Mouse (Mus musculus) erythroid progenitor cell, adult 5-6 weeks (primary cell): Measurements from ENCODE around the gene Vangl2. TPM values are rescaled to one million over a fixed set of nuclear protein-coding genes. Genes with fewer than 3 reads are reported as not detected.

Experiments
- ATAC-seq: replicated peaks from 2 replicates; pipeline ENCODE4 v1.8.0; 2016; ENCODE audit warnings: moderate number of reproducible peaks, mild to moderate bottlenecking, moderate TSS enrichment, inconsistent platforms; ENCODE audit not compliant: poor library complexity, low FRiP score, severe bottlenecking
- total RNA-seq, 2 experiments: library from RNA; stranded (forward) in 1 of 2; stranded (reverse) in 1 of 2; fragments of 150-400 nt in 1 of 2; fragments of 186-747, 209-891 nt in 1 of 2; gene quantifications; 2 replicates each; pipeline versions ENCODE4 v1.2.3 to v1.2.4; 2015 to 2017; ENCODE audit warnings: low replicate concordance in 2 of 2

Gene Vangl2
- total RNA-seq, 2 experiments from 2014 or later, result 0.83 to 0.84 TPM

GRCm38 (mm10) chr1:172010042-172010824 is 18.0 kb downstream of the Vangl2 start:
- no peak for ATAC-seq

- ATAC-seq, result no peak
These were observed 18.8 kb downstream of the Vangl2 start for GRCm38 (mm10) chr1:172009406-172009805.

GRCm38 (mm10) chr1:172008351-172008750 is 19.9 kb downstream of the Vangl2 start:
- no peak for ATAC-seq

- ATAC-seq, result no peak
These were observed 20.5 kb downstream of the Vangl2 start for GRCm38 (mm10) chr1:172007761-172008160.

GRCm38 (mm10) chr1:172001665-172002064 is 26.6 kb downstream of the Vangl2 start:
- ATAC-seq, result no peak

GRCm38 (mm10) chr1:172000641-172001040 is 27.6 kb downstream of the Vangl2 start:
- ATAC-seq, result no peak

GRCm38 (mm10) chr1:171998820-171999597 is 29.2 kb downstream of the Vangl2 start:
- ATAC-seq, result no peak

GRCm38 (mm10) chr1:171996701-171997100 is 31.5 kb downstream of the Vangl2 start:
- ATAC-seq, result no peak

- no peak for ATAC-seq
These were observed 33.1 kb downstream of the Vangl2 start for GRCm38 (mm10) chr1:171994918-171995715.

GRCm38 (mm10) chr1:171994501-171994900 is 33.7 kb downstream of the Vangl2 start:
- ATAC-seq, result no peak

- no peak for ATAC-seq
These were observed 35.2 kb downstream of the Vangl2 start for GRCm38 (mm10) chr1:171992901-171993530.

- no peak for ATAC-seq
These were observed 36.4 kb downstream of the Vangl2 start for GRCm38 (mm10) chr1:171991883-171992282.

- no peak for ATAC-seq
These were observed 44.1 kb downstream of the Vangl2 start for GRCm38 (mm10) chr1:171984121-171984520.

GRCm38 (mm10) chr1:171983372-171984001 is 44.8 kb downstream of the Vangl2 start:
- no peak for ATAC-seq

- no peak for ATAC-seq
These were observed 45.5 kb downstream of the Vangl2 start for GRCm38 (mm10) chr1:171982740-171983139.

GRCm38 (mm10) chr1:171982170-171982569 is 46.1 kb downstream of the Vangl2 start:
- no peak for ATAC-seq

GRCm38 (mm10) chr1:171979969-171980730 is 48.1 kb downstream of the Vangl2 start:
- no peak for ATAC-seq

GRCm38 (mm10) chr1:171977891-171978290 is 50.4 kb downstream of the Vangl2 start:
- no peak for ATAC-seq
